Mouse (Mus musculus) CH12.LX (cell line): ENCODE results near the gene Zfp36.

Experiments used
- CTCF ChIP-seq, 2 experiments: IDR thresholded peaks in 1 of 2; conservative IDR thresholded peaks in 1 of 2; 2 replicates each; pipeline ENCODE4 v1.5.1; 2011 to 2012; ENCODE audit warnings: low read depth in 2 of 2, low read length in 2 of 2, improper control_type of control experiment in 1 of 2, inconsistent platforms in 1 of 2, mild to moderate bottlenecking in 1 of 2, moderate library complexity in 1 of 2
- GABPA ChIP-seq: IDR thresholded peaks from 2 replicates; pipeline ENCODE4 v1.6.1; 2012; ENCODE audit warnings: low read depth, low read length, improper control_type of control experiment, inconsistent platforms; ENCODE audit not compliant: insufficient replicate concordance
- KAT2A ChIP-seq: IDR thresholded peaks from 2 replicates; pipeline ENCODE4 v1.6.1; 2012; ENCODE audit warnings: low read length, improper control_type of control experiment, inconsistent platforms; ENCODE audit not compliant: insufficient replicate concordance
- MXI1 ChIP-seq: IDR thresholded peaks from 2 replicates; pipeline ENCODE4 v1.6.1; 2011; ENCODE audit warnings: mild to moderate bottlenecking, low read depth, low read length, improper control_type of control experiment
- POLR2A ChIP-seq: IDR thresholded peaks from 2 replicates; pipeline ENCODE4 v1.6.1; 2011; ENCODE audit warnings: low read depth, mild to moderate bottlenecking, improper control_type of control experiment, low read length
- POLR2AphosphoS2 ChIP-seq: IDR thresholded peaks from 2 replicates; pipeline ENCODE4 v1.6.1; 2011; ENCODE audit warnings: low read depth, low read length, improper control_type of control experiment
- SMC3 ChIP-seq: IDR thresholded peaks from 2 replicates; pipeline ENCODE4 v1.6.1; 2011; ENCODE audit warnings: low read depth, low read length, improper control_type of control experiment
- TCF12 ChIP-seq: IDR thresholded peaks from 2 replicates; pipeline ENCODE4 v1.6.1; 2014; ENCODE audit warnings: low read depth, mild to moderate bottlenecking, inconsistent platforms, low read length, improper control_type of control experiment
- UBTF ChIP-seq: IDR thresholded peaks from 2 replicates; pipeline ENCODE4 v1.6.1; 2012; ENCODE audit warnings: low read depth, mild to moderate bottlenecking, inconsistent platforms, low read length, improper control_type of control experiment, moderate library complexity
- ZNF384 ChIP-seq: IDR thresholded peaks from 2 replicates; pipeline ENCODE4 v1.6.1; 2012; ENCODE audit warnings: low read depth, low read length, improper control_type of control experiment, inconsistent platforms

GRCm38 (mm10) chr7:28370051-28370450 is 10.0 kb downstream of the Zfp36 start:
- no peak for TF ChIP-seq POLR2A
- no peak for TF ChIP-seq UBTF
- TF ChIP-seq KAT2A = no peak
- no peak for TF ChIP-seq GABPA
- no peak for TF ChIP-seq CTCF (conservative IDR thresholded peaks at IDR 0.05 in 1 of 2, IDR thresholded peaks at IDR 0.05 in 1 of 2; ENCODE audit: low read depth in 2 of 2, low read length in 2 of 2)
- TF ChIP-seq POLR2AphosphoS2 = no peak
- TF ChIP-seq ZNF384 = no peak
- TF ChIP-seq SMC3 = no peak
- no peak for TF ChIP-seq TCF12
- TF ChIP-seq MXI1 = no peak
